Mouse (Mus musculus) common myeloid progenitor, adult 5-6 weeks (primary cell): ENCODE measurements around the gene Wscd2. TPM values are rescaled to one million over a fixed set of nuclear protein-coding genes. Genes with fewer than 3 reads are reported as not detected.

Experiments used
- ATAC-seq: replicated peaks from 2 replicates; pipeline ENCODE4 v1.8.0; 2016; ENCODE audit warnings: low read depth, mild to moderate bottlenecking, moderate TSS enrichment, inconsistent platforms; ENCODE audit not compliant: poor library complexity, severe bottlenecking
- total RNA-seq: library from RNA; stranded (forward); fragments of 200-1000, 187-1606 nt; gene quantifications from 2 replicates; pipeline ENCODE4 v1.2.3, GENCODE M21; 2017

Gene Wscd2
- total RNA-seq, 1 experiment from 2014 or later = not detected

DNA sequence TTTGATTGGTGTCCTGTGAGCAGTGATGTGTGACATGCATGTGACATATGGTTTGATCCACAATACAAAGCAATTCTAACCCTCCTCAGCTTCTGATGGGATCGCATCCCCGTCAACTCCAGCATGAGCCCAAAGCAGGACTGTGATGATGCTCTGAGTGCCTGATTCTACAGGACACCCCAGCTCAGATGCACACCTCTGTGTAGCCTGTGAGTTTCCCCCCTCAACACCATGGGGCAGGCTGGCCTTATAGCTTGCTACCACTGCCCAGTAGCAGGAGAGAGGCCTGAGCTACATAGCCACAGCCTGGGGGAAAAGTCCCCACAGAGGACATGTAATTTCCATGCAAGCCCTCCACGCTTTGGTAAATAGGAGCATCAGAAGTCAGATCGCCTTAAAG lies 27.3 kb downstream of the Wscd2 start:
- no peak for ATAC-seq

DNA sequence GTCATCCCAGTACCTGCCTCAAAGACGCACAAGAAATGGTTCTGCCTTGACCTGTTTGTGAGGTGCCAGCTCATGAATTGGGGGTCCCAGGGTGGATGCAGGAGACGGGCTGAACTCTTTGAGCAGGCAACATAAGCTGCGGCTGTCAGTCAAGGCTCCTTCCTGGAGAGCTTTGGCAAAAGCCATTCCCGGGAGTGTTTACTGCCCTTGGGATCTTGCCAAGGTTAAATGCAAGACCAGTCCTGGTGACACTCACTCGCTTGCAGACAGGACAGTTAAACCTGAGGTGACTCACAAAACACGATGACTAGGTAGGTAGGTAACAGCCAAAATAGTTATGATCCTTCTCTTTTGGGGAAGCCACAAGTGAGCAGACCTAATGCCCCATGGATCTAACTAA lies 30.9 kb downstream of the Wscd2 start:
- ATAC-seq = no peak

DNA sequence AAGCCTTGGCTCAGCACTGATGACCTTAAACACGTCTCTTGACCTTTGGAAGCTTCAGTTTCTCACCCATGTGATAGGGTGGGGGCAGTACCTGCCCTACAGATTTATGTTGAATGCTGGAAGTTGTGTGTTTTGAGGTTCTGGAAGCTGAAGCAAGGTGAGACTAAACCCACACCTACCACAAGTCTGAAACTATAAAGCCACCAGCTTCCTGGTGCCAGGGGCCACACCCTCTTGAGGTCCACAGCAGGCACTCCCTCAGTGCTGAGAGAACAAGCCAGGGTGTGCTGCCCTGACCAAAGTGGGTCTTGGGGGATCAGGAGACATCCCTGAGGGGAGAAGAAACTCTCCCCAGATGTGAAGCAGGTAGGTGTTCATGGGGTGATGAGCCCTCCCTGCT lies 48.7 kb downstream of the Wscd2 start:
- no peak for ATAC-seq

DNA sequence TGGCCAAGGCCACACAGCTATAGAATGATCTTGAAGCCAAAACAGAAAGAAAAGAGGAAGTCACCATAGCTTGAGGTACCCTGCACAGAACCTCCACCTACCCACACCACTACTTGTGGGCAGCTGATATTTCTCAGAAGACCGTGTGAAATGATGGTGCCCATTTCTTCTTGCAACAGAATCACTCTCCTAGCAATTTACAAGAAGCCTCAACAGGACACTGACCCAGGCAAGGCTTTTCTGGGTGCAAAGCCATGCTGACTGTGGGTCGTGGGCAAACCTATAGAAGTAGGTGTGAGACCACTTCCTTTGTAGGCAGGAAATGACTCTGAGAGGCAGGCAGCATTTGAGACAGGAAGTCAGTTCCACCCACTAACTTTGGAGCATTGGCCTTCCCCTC lies 49.3 kb downstream of the Wscd2 start:
- peak; percentile 71 for ATAC-seq

DNA sequence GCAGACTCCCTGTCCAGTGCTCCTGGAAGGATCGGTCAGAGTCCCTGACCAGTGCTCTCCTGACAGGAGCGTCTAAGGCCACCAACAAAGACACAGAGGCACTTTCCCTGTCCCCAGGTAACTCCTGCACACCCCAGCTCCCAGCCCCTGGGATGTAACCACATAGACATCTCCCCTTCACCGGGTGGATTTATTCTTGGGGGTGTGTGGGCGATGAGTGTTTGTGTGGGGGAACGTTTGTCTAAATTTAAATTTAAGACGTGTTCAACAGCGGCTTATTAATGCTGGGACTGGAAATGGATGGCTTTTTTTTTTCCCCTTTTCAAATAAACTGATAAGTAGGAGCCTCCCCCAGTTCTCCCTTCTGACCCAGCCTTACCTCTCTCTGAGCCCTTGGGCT lies 49.7 kb downstream of the Wscd2 start:
- no peak for ATAC-seq

DNA sequence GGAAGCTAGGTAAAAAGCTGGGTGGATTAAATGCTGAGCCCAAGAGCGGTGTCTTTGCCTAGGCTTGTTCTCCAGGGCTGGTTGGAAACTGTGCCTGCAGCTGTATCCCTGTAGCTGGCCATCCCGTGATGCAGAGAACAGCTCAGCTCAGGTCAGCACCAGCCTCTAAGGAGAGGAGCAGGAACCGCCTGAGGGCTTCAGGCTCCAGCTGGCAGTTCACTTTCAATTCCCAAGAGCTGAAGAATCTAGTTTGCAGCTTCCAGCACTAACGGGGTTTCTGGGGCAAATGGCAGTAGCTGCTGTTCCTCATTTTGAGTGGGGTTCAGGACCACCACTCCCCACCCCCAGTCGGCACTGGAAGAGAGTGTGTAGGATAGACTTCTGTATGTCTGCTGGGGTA lies 51.1 kb downstream of the Wscd2 start:
- ATAC-seq = no peak

DNA sequence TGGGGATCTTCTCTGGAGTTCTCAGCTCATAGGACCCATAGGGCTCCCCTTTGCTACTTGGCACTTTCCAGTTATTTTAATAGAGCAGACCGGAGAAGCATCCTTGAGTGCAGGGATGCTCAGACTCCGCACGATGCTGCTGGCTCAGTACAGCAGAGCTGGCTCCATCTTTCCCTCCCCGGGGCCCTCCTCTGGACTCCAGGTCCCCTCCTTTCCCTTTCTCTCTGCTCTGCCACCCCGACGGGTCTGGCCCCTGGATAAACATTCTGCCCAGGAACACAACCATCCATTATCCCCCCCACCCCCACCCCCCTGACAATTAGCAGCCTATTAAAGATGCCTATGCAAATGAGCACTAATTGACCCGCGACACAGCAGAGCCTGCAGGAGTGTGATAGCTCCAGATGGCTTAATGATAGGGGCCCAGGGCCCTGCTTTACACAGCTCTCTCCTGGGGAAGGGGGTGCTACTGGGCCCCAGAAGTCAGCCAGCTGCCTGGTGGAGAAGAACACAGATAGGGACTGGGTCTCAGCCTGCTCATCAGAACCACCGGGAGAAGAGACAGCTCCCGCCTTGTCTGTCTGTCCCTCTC lies 52.8 kb downstream of the Wscd2 start:
- no peak for ATAC-seq

DNA sequence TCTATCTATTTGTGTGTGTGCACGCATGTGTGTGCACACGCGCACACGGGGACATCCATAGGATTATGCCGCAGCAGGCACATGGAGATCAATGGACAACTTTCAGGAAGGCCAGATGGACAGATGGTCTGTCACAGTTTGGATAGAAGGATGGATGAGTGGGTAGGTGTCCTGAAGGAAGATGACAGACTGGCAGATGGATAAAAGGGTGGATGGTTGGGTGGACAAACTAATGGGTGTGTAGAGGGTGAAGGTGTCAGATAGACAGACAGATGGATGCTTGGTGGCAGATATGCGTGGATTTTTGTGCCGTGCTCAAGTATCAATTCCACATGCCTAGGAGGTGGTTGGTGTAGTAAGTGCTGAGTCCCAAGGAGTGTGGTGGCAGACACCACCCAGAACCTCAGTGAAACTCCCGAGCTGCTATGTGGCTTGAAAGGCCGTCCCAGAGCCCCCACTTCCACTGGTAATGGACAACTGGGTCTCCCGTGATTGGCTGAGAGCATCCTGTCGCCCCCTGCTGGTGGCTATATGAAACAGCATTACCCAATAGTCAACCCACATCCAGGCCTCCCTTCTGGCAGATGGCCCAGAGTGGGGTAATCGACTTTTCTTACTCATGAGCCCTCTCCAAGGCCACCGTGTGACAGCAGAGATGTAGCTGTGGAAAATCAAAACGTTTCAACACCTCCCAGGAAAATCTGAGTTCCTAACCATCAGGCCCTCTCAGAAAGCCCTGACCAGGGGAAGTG lies 58.0 kb downstream of the Wscd2 start:
- peak; percentile 63 for ATAC-seq

DNA sequence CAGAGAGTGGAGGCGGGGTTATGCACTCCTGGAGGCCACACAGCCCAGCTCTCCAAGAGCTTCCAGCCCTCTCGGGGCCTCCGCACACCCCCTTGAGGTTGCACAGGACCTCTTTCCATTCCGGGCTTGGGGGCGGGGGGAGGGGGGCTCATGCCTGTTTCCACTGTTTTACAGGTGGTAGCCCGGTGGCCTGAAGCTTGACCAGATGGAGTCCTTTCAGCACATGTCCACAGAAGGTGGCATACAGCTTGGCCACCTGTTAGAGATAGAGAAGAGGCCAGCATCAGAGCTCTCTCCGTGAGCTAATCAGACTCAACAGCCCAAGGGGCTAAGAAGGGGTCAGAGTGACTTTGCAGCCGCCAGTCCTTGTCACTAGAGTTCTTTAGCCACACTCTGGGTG lies 60.1 kb downstream of the Wscd2 start:
- no peak for ATAC-seq

DNA sequence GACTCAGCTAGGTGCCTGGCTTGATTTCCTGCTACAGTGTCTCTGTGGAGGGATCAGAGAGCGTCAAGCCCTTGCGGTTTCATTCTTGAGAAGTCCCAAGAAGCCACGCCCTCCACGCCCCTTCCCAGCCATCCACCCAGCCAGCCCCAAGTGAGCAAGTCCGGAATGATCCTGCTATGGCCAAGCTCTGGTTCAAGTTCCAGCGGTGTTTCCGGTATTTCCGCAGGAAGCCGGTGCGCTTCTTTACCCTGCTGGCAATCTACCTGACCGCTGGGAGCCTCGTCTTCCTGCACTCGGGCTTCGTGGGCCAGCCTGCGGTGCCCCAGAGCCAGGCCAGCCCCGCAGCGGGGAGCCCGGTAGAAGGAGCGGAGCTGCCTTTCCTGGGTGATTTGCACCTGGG lies 60.6 kb downstream of the Wscd2 start:
- no peak for ATAC-seq

DNA sequence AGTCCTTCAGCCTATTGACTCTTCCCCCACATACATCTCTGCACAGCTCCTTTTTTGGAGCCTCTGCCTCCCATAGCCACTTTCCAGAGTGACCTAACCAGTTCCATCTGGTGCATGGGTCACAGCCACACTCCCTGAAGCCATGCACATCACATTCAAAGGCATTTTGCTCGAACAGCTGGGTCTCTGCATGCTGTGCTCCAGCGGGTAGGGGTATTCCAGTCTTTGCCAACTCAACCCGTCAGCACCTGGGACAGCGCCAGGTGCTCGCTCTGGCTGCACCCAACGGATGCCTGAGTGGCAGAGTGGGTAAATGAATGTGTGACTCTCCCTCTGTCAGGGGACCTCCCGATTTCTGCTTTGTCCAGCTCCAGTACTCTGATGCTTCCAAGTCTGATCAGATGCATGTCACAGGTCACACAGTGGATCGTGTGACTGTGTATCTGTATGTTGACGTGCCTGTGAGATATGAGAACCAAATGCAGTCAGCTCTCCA lies 63.3 kb downstream of the Wscd2 start:
- ATAC-seq = peak; percentile 54; the same call in 1 of the 2 replicates

DNA sequence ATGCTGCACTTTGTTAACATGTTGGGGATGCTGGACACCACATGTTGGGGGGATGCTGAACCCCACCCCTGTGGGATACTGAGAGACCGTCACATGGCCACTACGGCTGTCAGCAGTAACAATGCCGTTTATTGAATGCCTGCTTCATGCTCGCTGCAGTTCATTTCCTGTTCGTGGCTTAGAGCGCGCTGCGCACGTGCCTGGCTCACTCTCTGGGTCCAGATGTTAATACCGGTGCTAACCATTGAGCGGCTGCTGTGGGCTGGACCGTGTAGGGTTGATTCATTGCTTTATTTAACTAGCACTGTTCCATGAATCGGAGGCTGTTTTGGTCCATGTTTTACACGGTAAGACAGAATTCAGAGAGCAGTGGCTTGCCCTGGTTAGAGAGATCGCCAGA lies 64.0 kb downstream of the Wscd2 start:
- no peak for ATAC-seq

DNA sequence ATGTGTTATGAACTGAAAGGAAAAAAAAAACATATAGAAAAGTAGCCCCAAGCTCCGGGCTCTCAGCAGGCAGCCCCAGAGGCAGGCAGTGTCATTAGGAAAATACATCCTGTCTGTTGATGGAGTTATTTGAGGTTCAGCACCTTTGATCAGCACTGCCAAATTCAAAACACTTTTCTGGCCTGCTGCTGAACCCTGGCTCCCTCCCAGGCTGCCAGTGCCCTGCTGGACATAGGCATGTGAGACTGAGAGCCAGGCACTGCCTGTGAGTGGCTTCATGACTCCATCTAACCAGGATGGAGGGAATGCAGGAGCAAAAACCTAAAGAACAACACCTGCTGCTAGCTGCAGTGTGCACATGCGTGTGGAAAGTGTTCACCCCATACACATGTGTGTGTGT lies 64.4 kb downstream of the Wscd2 start:
- ATAC-seq = no peak

DNA sequence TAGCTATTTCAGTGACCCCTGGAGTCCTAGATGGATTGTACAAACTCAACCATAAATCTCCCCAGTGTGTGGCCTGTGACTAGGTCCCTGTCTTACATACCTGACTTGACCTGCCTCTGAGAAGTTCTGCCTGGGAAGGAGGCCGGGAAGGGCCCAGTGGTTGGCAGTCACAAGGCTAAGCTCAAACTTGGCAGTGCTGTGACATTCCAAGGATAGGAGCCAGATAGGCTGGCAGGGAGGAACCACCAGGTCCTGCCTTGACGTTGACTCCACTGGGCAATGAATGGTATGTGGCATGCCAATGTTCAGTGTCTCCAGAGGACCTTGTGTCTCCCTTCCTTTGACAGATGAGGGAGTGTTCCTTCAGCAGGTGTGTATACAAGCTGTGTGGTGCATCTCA lies 65.6 kb downstream of the Wscd2 start:
- no peak for ATAC-seq

DNA sequence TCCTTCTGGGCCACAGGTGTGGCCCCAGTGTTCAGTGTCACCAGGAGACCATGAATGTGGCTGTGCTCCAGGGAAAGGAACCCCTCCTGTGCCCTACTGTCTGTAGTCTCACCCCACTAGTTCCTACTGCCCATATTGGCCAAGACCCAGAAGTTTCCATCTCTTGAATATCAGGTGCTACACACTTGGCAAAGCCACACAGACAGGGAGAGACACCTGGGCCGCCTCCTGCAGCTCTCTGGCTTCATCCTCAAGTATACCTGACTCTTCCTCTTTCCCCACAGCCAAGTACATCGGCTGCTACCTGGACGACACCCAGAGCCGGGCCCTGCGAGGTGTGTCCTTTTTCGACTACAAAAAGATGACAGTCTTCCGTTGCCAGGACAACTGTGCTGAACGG lies 67.9 kb downstream of the Wscd2 start:
- ATAC-seq = no peak

DNA sequence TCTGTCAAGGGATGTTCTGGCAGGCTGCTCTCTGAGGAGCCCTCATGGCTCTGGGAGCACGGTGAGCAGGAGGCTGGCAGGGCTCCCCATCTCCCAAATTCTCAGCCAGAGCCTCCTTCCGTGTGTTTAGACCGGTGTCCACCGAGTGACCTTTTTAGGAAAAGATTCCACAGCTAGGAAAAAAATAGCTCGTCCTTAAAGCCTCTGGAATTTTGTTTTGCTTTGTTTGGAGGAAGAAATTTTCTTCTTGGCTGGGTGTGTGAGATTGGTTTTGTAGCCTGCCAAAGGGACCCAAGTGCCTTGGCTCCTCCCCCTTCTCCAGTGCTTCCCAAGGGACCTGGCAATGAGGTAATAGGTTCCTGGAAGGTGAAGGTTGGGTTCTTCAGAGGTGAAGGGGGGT lies 69.5 kb downstream of the Wscd2 start:
- no peak for ATAC-seq

DNA sequence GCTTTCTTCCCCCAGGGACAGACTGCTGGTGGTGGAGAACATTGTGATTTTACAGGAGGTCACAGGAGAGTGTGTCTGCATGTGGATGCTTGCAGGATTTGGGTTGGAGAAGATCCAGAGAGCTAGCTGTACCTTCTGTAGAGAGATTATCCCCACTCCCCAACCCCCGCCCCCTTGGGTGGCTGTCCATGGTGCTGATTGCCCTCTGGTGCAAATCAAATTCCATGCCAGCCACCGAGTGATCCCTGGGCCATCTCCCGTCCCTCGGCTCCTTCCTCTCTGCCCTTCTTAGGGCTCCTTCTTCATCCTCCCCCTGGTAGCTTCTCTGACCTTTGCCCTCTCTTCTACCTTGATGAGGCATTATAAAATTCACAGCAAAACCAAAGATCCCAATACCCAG lies 74.3 kb downstream of the Wscd2 start:
- ATAC-seq = no peak

DNA sequence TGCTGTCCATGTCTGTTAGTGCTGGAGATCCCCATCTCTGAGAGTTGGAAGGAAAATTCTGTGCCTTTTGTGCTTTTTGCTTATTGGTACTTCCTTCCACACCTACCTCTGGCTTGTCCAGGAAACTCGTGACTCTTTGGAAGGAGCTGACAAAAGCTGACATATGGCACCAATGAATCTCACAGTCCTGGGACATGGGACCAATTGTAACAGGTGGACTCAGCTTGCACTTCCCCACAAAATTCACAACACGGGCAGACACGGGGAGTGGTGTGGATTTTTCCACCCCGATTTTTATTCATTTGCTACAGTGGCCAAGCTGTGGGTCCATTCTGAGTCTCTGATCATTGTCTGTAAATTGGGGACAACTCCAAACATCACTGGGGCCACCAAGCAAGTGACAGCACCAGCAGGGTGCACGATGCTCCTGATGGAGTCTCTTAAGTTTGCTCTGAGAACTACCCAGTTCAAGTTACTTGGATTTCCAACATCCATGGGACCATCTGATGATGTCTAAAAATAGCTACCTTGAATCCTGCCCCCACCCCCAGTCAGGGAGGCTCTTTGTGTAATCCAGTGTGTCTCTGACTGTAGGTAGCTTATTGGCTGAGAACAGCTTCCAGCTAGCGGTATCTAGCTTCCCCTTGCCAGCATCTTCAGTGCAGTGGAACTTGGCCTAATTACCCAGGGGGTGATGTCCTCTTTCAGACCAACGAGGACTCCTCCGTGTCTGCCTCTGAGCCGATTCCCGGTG lies 75.1 kb downstream of the Wscd2 start:
- ATAC-seq = no peak

DNA sequence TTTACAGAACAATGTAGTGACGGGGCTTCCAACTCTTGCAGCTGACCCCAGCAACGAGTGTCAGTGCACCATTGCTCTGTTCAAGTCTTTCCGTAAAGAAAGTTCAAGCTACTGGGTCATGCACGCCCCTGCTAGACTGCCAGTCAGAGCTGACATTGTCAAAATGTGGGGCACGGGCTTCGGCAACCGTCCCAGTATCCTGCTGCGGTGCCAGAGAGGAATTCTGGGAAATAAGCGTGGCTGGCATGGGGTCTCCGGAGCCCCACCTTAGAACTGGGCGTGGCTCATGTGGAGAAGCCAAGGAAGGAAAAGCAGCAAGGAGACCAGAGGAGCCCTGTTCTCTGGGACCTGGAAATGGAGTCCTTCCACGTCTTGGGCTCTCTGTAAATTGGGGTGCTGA lies 75.7 kb downstream of the Wscd2 start:
- no peak for ATAC-seq

DNA sequence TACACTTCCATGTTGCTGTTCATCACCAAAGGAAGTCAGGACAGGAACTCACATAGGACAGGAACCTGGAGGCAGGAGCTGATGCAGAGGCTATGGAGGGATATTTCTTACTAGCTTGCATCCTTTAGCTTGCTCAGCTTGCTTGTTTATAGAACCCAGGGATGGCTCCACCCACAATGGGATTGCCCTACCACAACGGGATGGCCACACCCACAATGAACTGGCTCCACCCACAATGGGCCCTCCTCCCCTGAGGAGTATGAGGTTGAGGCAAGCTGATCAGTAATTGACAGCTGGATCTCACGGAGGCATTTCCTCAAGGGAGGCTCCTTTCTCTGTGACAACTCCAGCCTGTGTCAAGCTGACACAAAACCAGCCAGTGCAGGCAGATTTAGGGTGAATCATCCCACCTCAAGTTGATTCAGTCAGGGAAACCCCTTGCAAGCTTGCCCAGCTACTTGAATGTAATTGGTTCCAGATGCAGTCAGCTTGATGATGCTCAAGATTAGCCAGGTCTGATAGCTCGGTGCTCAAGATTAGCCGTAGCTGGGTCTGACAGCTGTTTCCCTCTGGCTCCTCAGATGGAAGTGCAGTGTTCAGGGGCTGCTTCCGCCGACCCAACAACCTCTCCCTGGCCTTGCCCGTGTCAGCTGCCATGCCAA lies 80.1 kb downstream of the Wscd2 start:
- no peak for ATAC-seq

DNA sequence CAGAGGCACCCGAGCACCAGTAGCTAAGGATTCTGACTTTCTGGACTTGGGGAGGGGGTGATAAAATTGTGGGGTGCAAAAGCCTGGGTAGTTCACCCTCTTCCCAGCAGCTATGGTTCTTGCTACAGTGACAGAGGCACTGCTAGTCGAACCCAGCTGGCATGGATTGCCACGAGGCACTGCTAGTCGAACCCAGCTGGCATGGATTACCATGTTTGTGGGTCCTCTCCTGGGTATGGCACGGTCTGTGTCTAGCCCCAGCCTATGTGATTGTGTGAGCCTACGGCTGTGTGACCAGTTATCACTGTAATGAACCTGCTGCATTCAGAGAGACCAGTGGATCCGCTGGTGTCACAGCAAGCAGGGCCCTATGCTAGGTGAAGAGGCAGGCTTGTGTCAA lies 87.4 kb downstream of the Wscd2 start:
- ATAC-seq = no peak
